Mouse (Mus musculus) testis, adult 2 months (tissue): Measurements from ENCODE around the gene Mybbp1a. TPM values are rescaled to one million over a fixed set of nuclear protein-coding genes. Genes with fewer than 3 reads are reported as not detected.
A peak's percentile ranks its signal among the peaks of the same experiment; 100 is the strongest.

Source experiments
- H3K27ac ChIP-seq: fragments of 200-500 bp; 2 replicates; pipeline ENCODE4 v1.5.1; 2012; ENCODE audit warnings: low read depth, low read length; ENCODE audit not compliant: control insufficient read depth, insufficient read depth
- H3K27me3 ChIP-seq: fragments of 200-500 bp; 2 replicates; pipeline ENCODE4 v1.6.1; 2012; ENCODE audit warnings: mild to moderate bottlenecking, low read length, moderate library complexity; ENCODE audit not compliant: control insufficient read depth, insufficient read depth
- H3K36me3 ChIP-seq: fragments of 200-500 bp; 2 replicates; pipeline ENCODE4 v1.6.1; 2012; ENCODE audit warnings: mild to moderate bottlenecking, low read length; ENCODE audit not compliant: control insufficient read depth, insufficient read depth
- H3K4me1 ChIP-seq: fragments of 200-500 bp; 2 replicates; pipeline ENCODE4 v1.6.1; 2012; ENCODE audit warnings: low read length; ENCODE audit not compliant: control insufficient read depth, insufficient read depth
- H3K4me3 ChIP-seq: fragments of 200-500 bp; 2 replicates; pipeline ENCODE4 v1.5.1; 2012; ENCODE audit warnings: low read depth, mild to moderate bottlenecking, low read length, moderate library complexity, mixed read lengths; ENCODE audit not compliant: control insufficient read depth
- CTCF ChIP-seq: fragments of 200-500 bp; IDR thresholded peaks from 2 replicates; pipeline ENCODE4 v1.5.1; 2012; ENCODE audit warnings: low read depth, mild to moderate bottlenecking, inconsistent platforms, low read length, moderate library complexity; ENCODE audit not compliant: control insufficient read depth, insufficient read depth, insufficient replicate concordance
- POLR2A ChIP-seq: fragments of 200-500 bp; IDR thresholded peaks from 2 replicates; pipeline ENCODE4 v1.6.1; 2012; ENCODE audit warnings: low read depth, mild to moderate bottlenecking, inconsistent platforms, low read length, moderate library complexity; ENCODE audit not compliant: control insufficient read depth
- polyA plus RNA-seq: library from polyadenylated mRNA; depleted of rRNA; stranded (reverse); fragments of >200 nt; gene quantifications from 2 replicates; pipeline ENCODE4 v1.2.3, GENCODE M21; 2012

Gene Mybbp1a
- polyA plus RNA-seq, 1 experiment: 13.6 TPM

- Histone ChIP-seq H3K4me3 (peak overlapping the region; percentile 64), H3K4me1 (peaks cover 12% of the 10 kb centered on the region), H3K27me3 (no peaks in the 10 kb centered on the region), H3K27ac (no peak overlapping the region), H3K36me3 (no peaks in the 10 kb centered on the region)
- TF ChIP-seq CTCF: no peak
- TF ChIP-seq POLR2A: no peak
Observed at GRCm38 (mm10) chr11:72489397-72489796, 48.2 kb downstream of the Mybbp1a start.

DNA sequence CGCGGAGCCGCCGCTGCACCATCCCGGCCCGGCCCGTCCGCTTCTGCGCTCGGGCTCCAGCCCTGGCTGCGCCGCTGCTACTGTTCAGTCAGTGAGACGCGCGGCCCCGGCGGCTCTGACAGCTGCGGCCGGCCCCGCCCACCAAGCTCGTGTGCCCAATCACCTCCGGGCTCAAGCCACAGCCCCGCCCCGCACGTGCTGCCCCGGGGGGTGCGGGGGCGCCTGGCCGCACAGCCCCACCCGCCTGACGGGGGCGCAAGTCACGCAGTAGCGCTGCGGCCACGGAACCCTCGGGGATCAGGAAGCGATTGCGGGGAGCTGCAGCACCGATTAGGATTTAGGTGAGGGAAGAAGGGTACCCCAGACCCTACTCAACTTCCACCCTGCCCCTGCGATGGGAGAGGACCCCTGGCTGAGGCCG lies 48.7 kb downstream of the Mybbp1a start, which contains the start of gene Spns2:
Gene Spns2, minus strand, starts transcription at position 24 of the 421 bp plus-strand sequence.
- TF ChIP-seq CTCF: no peak
- TF ChIP-seq POLR2A: peak; percentile 34; the same call in 1 of the 2 replicates
- H3K27me3 ChIP-seq: no peaks in the 10 kb centered on the region
- H3K27ac ChIP-seq: no peak within 1 kb of the TSS
- H3K36me3 ChIP-seq: no peaks in the 10 kb centered on the region
- H3K4me1 ChIP-seq: peaks cover 12% of the 10 kb centered on the region
- H3K4me3 ChIP-seq: peak within 1 kb of the TSS; percentile 69

DNA sequence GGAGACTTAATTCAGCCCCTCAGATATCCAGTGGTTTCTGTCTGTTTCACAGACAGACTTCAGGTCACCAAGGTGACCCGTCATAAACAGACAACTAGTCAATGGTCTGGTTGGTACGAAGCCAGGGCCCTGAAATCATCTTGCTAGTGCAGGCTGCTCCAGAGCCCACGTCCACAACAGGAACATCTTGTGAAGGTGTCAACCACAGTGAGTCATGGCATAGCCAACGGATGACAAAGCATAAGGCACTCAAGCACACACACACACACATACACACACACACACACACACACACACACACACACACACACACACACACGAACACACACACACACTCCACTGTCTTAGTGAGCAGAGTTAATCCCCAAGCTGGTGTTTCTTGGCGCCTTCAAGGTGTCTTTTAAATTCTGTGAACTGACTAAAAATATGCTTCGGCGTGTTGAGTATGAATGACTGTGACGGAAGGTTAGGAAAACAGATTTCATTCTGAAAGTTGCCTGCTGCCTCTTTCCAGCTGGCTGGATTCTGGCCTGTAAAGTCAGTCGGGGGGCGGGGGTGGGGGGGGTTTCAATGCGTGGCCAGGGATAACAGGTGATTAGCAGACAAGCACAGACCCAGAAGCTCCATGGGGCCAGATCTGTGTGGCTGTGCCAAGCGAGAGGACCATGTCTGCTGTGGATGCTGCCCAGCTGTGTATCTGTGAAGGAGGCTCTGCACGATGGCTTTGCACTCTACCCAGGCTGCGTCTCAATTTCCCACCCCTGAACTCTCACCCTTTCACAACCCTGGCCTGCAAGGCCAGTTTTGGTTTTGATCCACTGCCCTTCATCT lies 50.2 kb downstream of the Mybbp1a start:
- no peak overlapping the region for H3K27ac ChIP-seq
- TF ChIP-seq CTCF (no peak), POLR2A (no peak)
- H3K4me3 ChIP-seq: no peak overlapping the region
- H3K4me1 ChIP-seq: peaks cover 12% of the 10 kb centered on the region
- H3K36me3 ChIP-seq: no peaks in the 10 kb centered on the region
- H3K27me3 ChIP-seq: no peaks in the 10 kb centered on the region

GRCm38 (mm10) chr11:72494046-72494988 lies 53.2 kb downstream of the Mybbp1a start:
- H3K36me3 ChIP-seq: no peaks in the 10 kb centered on the region
- H3K27ac ChIP-seq: no peak overlapping the region
- TF ChIP-seq CTCF (no peak), POLR2A (no peak)
- H3K4me3 ChIP-seq: no peak overlapping the region
- no peaks in the 10 kb centered on the region for H3K27me3 ChIP-seq
- peaks cover 3% of the 10 kb centered on the region; the same call in 1 of the 2 replicates for H3K4me1 ChIP-seq

DNA sequence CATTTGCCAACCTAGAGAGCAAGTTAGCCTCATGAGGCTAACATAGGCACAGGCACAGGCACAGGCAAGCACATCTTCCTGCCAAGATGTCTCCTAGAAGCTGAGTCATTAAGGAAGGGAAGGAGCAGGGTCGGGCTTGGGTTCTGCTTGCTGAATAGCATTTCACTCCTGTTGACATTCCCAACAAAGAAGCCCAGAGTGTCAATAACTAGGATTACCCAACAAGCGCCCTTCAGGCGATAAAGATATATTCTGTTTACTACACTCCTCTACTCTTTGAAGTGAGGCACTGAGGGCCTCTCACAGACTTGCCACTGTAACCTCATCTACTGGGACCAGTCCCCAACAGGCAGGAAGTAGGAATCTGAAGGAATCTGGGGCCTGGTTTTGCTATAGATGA lies 54.9 kb downstream of the Mybbp1a start:
- Histone ChIP-seq H3K4me1 (no peaks in the 10 kb centered on the region), H3K36me3 (no peaks in the 10 kb centered on the region), H3K27me3 (no peaks in the 10 kb centered on the region), H3K4me3 (no peak overlapping the region), H3K27ac (no peak overlapping the region)
- TF ChIP-seq CTCF (no peak), POLR2A (no peak)

DNA sequence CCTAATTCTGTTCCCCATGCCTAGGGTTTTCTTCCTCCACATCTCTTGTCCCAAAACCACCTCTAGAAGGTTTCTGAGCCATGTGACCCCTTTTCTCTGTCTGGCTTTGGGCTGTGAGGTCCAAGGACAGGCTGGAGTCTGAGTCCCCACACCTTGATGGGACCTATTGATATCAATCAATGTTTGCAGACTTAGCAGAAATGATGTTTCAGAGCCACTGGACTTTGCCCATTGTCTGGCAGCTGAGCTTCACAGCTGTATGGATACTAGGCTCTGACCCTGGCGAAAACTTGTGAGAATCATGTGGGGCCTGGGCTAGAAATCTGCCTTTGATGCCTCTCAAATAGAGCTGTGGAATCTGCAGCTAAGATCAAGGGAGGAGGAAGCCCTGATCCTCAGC lies 55.6 kb downstream of the Mybbp1a start:
- Histone ChIP-seq H3K4me1 (no peaks in the 10 kb centered on the region), H3K4me3 (no peak overlapping the region), H3K36me3 (no peaks in the 10 kb centered on the region), H3K27ac (no peak overlapping the region), H3K27me3 (no peaks in the 10 kb centered on the region)
- TF ChIP-seq POLR2A (no peak), CTCF (no peak)

GRCm38 (mm10) chr11:72497367-72497766 lies 56.2 kb downstream of the Mybbp1a start:
- no peak overlapping the region for H3K27ac ChIP-seq
- no peaks in the 10 kb centered on the region for H3K36me3 ChIP-seq
- no peak overlapping the region for H3K4me3 ChIP-seq
- TF ChIP-seq CTCF (no peak), POLR2A (no peak)
- no peaks in the 10 kb centered on the region for H3K27me3 ChIP-seq
- H3K4me1 ChIP-seq: no peaks in the 10 kb centered on the region
